Mouse (Mus musculus): ENCODE measurements around the gene 4933434E20Rik. TPM values are rescaled to one million over a fixed set of nuclear protein-coding genes. Genes with fewer than 3 reads are reported as not detected.

4933434E20Rik gene
- polyA plus RNA-seq, 1 experiment from 2014 or later: 173 TPM

GRCm38 (mm10) chr3:90079133-90079762 is 27.8 kb downstream of the 4933434E20Rik start:
- Histone ChIP-seq H3K4me3 (ENCODE audit: low read length) (peak overlapping the region; percentile 83), H3K9me3 (ENCODE audit: control insufficient read depth, low read length) (no peaks in the 10 kb centered on the region), H3K9ac (ENCODE audit: low read depth, low read length) (peak overlapping the region; percentile 83), H3K4me1 (ENCODE audit: control insufficient read depth, insufficient read depth, low read length) (peaks cover 44% of the 10 kb centered on the region), H3K27me3 (ENCODE audit: control insufficient read depth, insufficient read depth, low read length) (no peaks in the 10 kb centered on the region), H3K27ac (ENCODE audit: low read depth, low read length) (peak overlapping the region; percentile 96), H3K36me3 (ENCODE audit: control insufficient read depth, insufficient read depth, low read length) (no peaks in the 10 kb centered on the region; the same call in 1 of the 2 replicates), H3K4me2 (replicated peaks; ENCODE audit: low read depth, low read length) (peak overlapping the region; percentile 49)
- 0% methylated on average over 30 of the region's 33 CpGs for WGBS
- peak; percentile 96 for ATAC-seq (ENCODE audit: low FRiP score, low TSS enrichment)

GRCm38 (mm10) chr3:90079763-90080497 is 28.5 kb downstream of the 4933434E20Rik start:
- Histone ChIP-seq H3K4me1 (ENCODE audit: control insufficient read depth, insufficient read depth, low read length) (peaks cover 46% of the 10 kb centered on the region), H3K27me3 (ENCODE audit: control insufficient read depth, insufficient read depth, low read length) (no peaks in the 10 kb centered on the region), H3K4me3 (ENCODE audit: low read length) (peak overlapping the region; percentile 83), H3K27ac (ENCODE audit: low read depth, low read length) (peak overlapping the region; percentile 96), H3K36me3 (ENCODE audit: control insufficient read depth, insufficient read depth, low read length) (no peaks in the 10 kb centered on the region; the same call in 1 of the 2 replicates), H3K9ac (ENCODE audit: low read depth, low read length) (peak overlapping the region; percentile 83), H3K9me3 (ENCODE audit: control insufficient read depth, low read length) (no peaks in the 10 kb centered on the region), H3K4me2 (replicated peaks; ENCODE audit: low read depth, low read length) (peak overlapping the region; percentile 49)
- peak; percentile 69 for ATAC-seq (ENCODE audit: low FRiP score, low TSS enrichment)
- under 1% methylated on average over 51 of the region's 53 CpGs for WGBS

- no peak for ATAC-seq (ENCODE audit: low FRiP score, low TSS enrichment)
- Histone ChIP-seq H3K36me3 (ENCODE audit: control insufficient read depth, insufficient read depth, low read length) (no peaks in the 10 kb centered on the region; the same call in 1 of the 2 replicates), H3K4me1 (ENCODE audit: control insufficient read depth, insufficient read depth, low read length) (peaks cover 46% of the 10 kb centered on the region), H3K4me3 (ENCODE audit: low read length) (peak overlapping the region; percentile 83), H3K9ac (ENCODE audit: low read depth, low read length) (peak overlapping the region; percentile 83), H3K4me2 (replicated peaks; ENCODE audit: low read depth, low read length) (peak overlapping the region; percentile 49), H3K27me3 (ENCODE audit: control insufficient read depth, insufficient read depth, low read length) (no peaks in the 10 kb centered on the region), H3K9me3 (ENCODE audit: control insufficient read depth, low read length) (no peaks in the 10 kb centered on the region), H3K27ac (ENCODE audit: low read depth, low read length) (peak overlapping the region; percentile 96)
- WGBS: 1% methylated on average over 6 of the region's 6 CpGs
Observed at GRCm38 (mm10) chr3:90080498-90080863, 29.0 kb downstream of the 4933434E20Rik start.

GRCm38 (mm10) chr3:90081365-90082240 is 30.2 kb downstream of the 4933434E20Rik start:
- Histone ChIP-seq H3K36me3 (ENCODE audit: control insufficient read depth, insufficient read depth, low read length) (peaks cover 8% of the 10 kb centered on the region; the same call in 1 of the 2 replicates), H3K9ac (ENCODE audit: low read depth, low read length) (peak overlapping the region; percentile 46; the same call in 1 of the 2 replicates), H3K4me2 (replicated peaks; ENCODE audit: low read depth, low read length) (peak overlapping the region; percentile 49), H3K27ac (ENCODE audit: low read depth, low read length) (peak overlapping the region; percentile 53), H3K27me3 (ENCODE audit: control insufficient read depth, insufficient read depth, low read length) (no peaks in the 10 kb centered on the region), H3K9me3 (ENCODE audit: control insufficient read depth, low read length) (no peaks in the 10 kb centered on the region), H3K4me1 (ENCODE audit: control insufficient read depth, insufficient read depth, low read length) (peaks cover 46% of the 10 kb centered on the region), H3K4me3 (ENCODE audit: low read length) (peak overlapping the region; percentile 83; the same call in 1 of the 2 replicates)
- 71% methylated on average over 5 of the region's 5 CpGs for WGBS
- ATAC-seq (ENCODE audit: low FRiP score, low TSS enrichment): no peak

DNA sequence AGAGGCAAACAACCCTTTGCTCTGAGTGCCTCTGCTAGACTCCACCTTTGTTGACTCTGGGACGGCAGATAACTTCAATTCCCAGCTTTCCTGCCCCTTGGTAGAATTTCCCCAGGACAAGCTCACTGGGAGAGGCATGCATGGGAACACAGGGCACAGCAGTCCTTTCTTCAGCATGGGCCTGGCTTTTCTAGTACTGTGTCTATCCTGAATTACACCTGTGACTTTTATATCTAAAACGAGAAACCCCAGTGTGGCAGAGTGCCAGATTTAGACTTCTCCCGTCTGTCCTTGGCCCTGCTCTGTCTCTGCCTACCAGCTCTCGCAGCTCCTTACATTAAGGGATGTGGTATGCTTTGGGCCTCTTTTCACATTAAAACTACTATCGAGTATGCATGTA is 31.6 kb downstream of the 4933434E20Rik start:
- peak overlapping the region; percentile 19; the same call in 1 of the 2 replicates for H3K4me2 ChIP-seq (replicated peaks; ENCODE audit: low read depth, low read length)
- WGBS: 57% methylated on average over 5 of the region's 5 CpGs
- H3K27ac ChIP-seq (ENCODE audit: low read depth, low read length): peak overlapping the region; percentile 17; the same call in 1 of the 2 replicates
- no peaks in the 10 kb centered on the region for H3K27me3 ChIP-seq (ENCODE audit: control insufficient read depth, insufficient read depth, low read length)
- ATAC-seq (ENCODE audit: low FRiP score, low TSS enrichment): no peak
- peaks cover 23% of the 10 kb centered on the region for H3K36me3 ChIP-seq (ENCODE audit: control insufficient read depth, insufficient read depth, low read length)
- peaks cover 39% of the 10 kb centered on the region for H3K4me1 ChIP-seq (ENCODE audit: control insufficient read depth, insufficient read depth, low read length)
- H3K9ac ChIP-seq (ENCODE audit: low read depth, low read length): peak overlapping the region; percentile 40
- peak overlapping the region; percentile 9; the same call in 1 of the 2 replicates for H3K4me3 ChIP-seq (ENCODE audit: low read length)
- no peaks in the 10 kb centered on the region for H3K9me3 ChIP-seq (ENCODE audit: control insufficient read depth, low read length)

- peak overlapping the region; percentile 17; the same call in 1 of the 2 replicates for H3K27ac ChIP-seq (ENCODE audit: low read depth, low read length)
- H3K36me3 ChIP-seq (ENCODE audit: control insufficient read depth, insufficient read depth, low read length): peaks cover 30% of the 10 kb centered on the region
- no peaks in the 10 kb centered on the region for H3K9me3 ChIP-seq (ENCODE audit: control insufficient read depth, low read length)
- H3K4me3 ChIP-seq (ENCODE audit: low read length): no peak overlapping the region
- H3K9ac ChIP-seq (ENCODE audit: low read depth, low read length): no peak overlapping the region; the same call in 1 of the 2 replicates
- no peaks in the 10 kb centered on the region for H3K27me3 ChIP-seq (ENCODE audit: control insufficient read depth, insufficient read depth, low read length)
- peaks cover 37% of the 10 kb centered on the region for H3K4me1 ChIP-seq (ENCODE audit: control insufficient read depth, insufficient read depth, low read length)
- ATAC-seq (ENCODE audit: low FRiP score, low TSS enrichment): no peak
- H3K4me2 ChIP-seq (replicated peaks; ENCODE audit: low read depth, low read length): peak overlapping the region; percentile 19; the same call in 1 of the 2 replicates
- WGBS: 34% methylated on average over 3 of the region's 3 CpGs
Observed at GRCm38 (mm10) chr3:90083698-90084324, 32.4 kb downstream of the 4933434E20Rik start.

GRCm38 (mm10) chr3:90084790-90085189 is 33.4 kb downstream of the 4933434E20Rik start:
- H3K9ac ChIP-seq (ENCODE audit: low read depth, low read length): no peak overlapping the region
- H3K4me1 ChIP-seq (ENCODE audit: control insufficient read depth, insufficient read depth, low read length): peaks cover 35% of the 10 kb centered on the region
- H3K27me3 ChIP-seq (ENCODE audit: control insufficient read depth, insufficient read depth, low read length): no peaks in the 10 kb centered on the region
- H3K36me3 ChIP-seq (ENCODE audit: control insufficient read depth, insufficient read depth, low read length): peaks cover 38% of the 10 kb centered on the region
- H3K27ac ChIP-seq (ENCODE audit: low read depth, low read length): no peak overlapping the region
- no peak overlapping the region for H3K4me3 ChIP-seq (ENCODE audit: low read length)
- H3K4me2 ChIP-seq (replicated peaks; ENCODE audit: low read depth, low read length): no peak overlapping the region
- no peaks in the 10 kb centered on the region for H3K9me3 ChIP-seq (ENCODE audit: control insufficient read depth, low read length)
- 72% methylated on average over 4 of the region's 4 CpGs for WGBS
- no peak for ATAC-seq (ENCODE audit: low FRiP score, low TSS enrichment)

GRCm38 (mm10) chr3:90085281-90085680 is 33.8 kb downstream of the 4933434E20Rik start:
- WGBS: 90% methylated on average over 6 of the region's 6 CpGs
- Histone ChIP-seq H3K36me3 (ENCODE audit: control insufficient read depth, insufficient read depth, low read length) (peaks cover 43% of the 10 kb centered on the region), H3K4me3 (ENCODE audit: low read length) (no peak overlapping the region), H3K27ac (ENCODE audit: low read depth, low read length) (no peak overlapping the region), H3K4me2 (replicated peaks; ENCODE audit: low read depth, low read length) (no peak overlapping the region), H3K9me3 (ENCODE audit: control insufficient read depth, low read length) (no peaks in the 10 kb centered on the region), H3K9ac (ENCODE audit: low read depth, low read length) (no peak overlapping the region), H3K4me1 (ENCODE audit: control insufficient read depth, insufficient read depth, low read length) (peaks cover 35% of the 10 kb centered on the region), H3K27me3 (ENCODE audit: control insufficient read depth, insufficient read depth, low read length) (no peaks in the 10 kb centered on the region)
- no peak for ATAC-seq (ENCODE audit: low FRiP score, low TSS enrichment)

All from kidney, embryonic 14.5 days (tissue).